Mouse (Mus musculus) megakaryocyte, embryonic 14.5 days (primary cell): ENCODE measurements at regions not wholly inside any gene's neighbourhood (a gene's known extent, or its start where the extent isn't known, plus 50 kb on each side); places are given as distances from the start of the nearest gene placed in this dataset.

Experiments
- H3K27me3 ChIP-seq: replicated peaks from 2 replicates; pipeline ENCODE3; 2012; ENCODE audit warnings: inconsistent platforms
- H3K36me3 ChIP-seq: replicated peaks from 2 replicates; pipeline ENCODE3; 2012; ENCODE audit warnings: low read length, inconsistent platforms, mixed read lengths
- H3K4me1 ChIP-seq: 2 replicates; pipeline ENCODE4 v1.6.1; 2012; ENCODE audit warnings: inconsistent platforms
- H3K4me3 ChIP-seq: replicated peaks from 2 replicates; pipeline ENCODE3; 2012; ENCODE audit warnings: moderate library complexity, mild to moderate bottlenecking, inconsistent platforms
- H3K9me3 ChIP-seq: 2 replicates; pipeline ENCODE4 v1.6.1; 2012; ENCODE audit warnings: inconsistent platforms
- FLI1 ChIP-seq: IDR thresholded peaks from 2 replicates; pipeline ENCODE4 v1.6.1; 2012; ENCODE audit warnings: low read length, inconsistent platforms, mixed read lengths
- GATA1 ChIP-seq: IDR thresholded peaks from 3 replicates; pipeline ENCODE4 v1.6.1; 2012; ENCODE audit warnings: mixed read lengths, low read length, inconsistent platforms, borderline replicate concordance

GRCm38 (mm10) chr15:62336454-62337284, 1413.9 kb upstream of the A1bg start:
- no peak overlapping the region for H3K4me3 ChIP-seq
- TF ChIP-seq FLI1, result no peak
- TF ChIP-seq GATA1, result no peak
- H3K9me3 ChIP-seq, result no peaks in the 10 kb centered on the region
- H3K4me1 ChIP-seq, result peaks cover 8% of the 10 kb centered on the region; the same call in 1 of the 2 replicates
- no peaks in the 10 kb centered on the region for H3K27me3 ChIP-seq
- no peaks in the 10 kb centered on the region for H3K36me3 ChIP-seq

DNA sequence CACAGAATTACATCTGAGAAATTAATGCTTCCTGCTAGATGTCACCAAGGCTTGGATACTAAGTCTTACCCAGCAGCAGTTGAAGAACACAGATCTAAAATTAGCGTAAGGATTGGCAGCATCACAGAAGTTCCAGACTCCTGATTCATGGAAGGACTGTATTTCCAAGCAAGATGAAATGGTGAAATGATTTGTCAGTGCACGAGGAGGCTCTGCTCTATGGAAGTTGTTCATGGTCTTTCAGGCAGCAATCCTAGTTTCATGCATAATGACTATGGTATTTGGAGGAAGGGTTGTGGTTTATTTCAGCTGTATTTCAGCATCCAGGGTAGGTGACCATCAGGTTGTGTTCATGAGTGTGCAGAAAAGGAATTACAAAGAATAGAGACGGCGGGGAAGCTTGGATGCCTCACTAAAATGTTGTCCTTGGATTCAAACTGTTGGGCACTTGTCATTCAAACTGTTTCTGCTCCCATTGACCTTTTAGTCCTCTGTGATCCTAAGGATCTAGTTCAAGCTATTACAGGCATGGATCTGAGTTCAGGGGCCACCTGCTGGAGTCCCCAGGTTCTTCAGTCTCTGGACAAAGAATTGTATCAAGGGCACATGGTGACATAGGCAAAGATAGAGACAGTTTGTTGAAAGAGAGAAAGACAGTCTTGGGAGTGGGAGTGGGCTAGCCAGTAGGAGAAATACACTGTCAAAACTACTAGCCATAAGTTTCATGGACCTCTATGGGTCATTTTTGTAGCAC, 1411.6 kb upstream of the A1bg start:
- Histone ChIP-seq H3K9me3 (no peaks in the 10 kb centered on the region), H3K4me3 (no peak overlapping the region), H3K36me3 (no peaks in the 10 kb centered on the region), H3K27me3 (no peaks in the 10 kb centered on the region), H3K4me1 (peaks cover 27% of the 10 kb centered on the region)
- TF ChIP-seq GATA1 (no peak), FLI1 (no peak)

- no peaks in the 10 kb centered on the region for H3K9me3 ChIP-seq
- no peaks in the 10 kb centered on the region for H3K36me3 ChIP-seq
- H3K4me3 ChIP-seq, result no peak overlapping the region
- peaks cover 47% of the 10 kb centered on the region for H3K4me1 ChIP-seq
- H3K27me3 ChIP-seq, result no peaks in the 10 kb centered on the region
- TF ChIP-seq GATA1 (no peak), FLI1 (no peak)
Measured at GRCm38 (mm10) chr15:62332129-62332528, 1409.3 kb upstream of the A1bg start.

- Histone ChIP-seq H3K9me3 (no peaks in the 10 kb centered on the region), H3K27me3 (peaks cover 1% of the 10 kb centered on the region), H3K4me3 (no peak overlapping the region), H3K4me1 (peaks cover 48% of the 10 kb centered on the region), H3K36me3 (no peaks in the 10 kb centered on the region)
- TF ChIP-seq FLI1 (no peak), GATA1 (no peak)
Measured at GRCm38 (mm10) chr15:62331138-62331800, 1408.5 kb upstream of the A1bg start.

DNA sequence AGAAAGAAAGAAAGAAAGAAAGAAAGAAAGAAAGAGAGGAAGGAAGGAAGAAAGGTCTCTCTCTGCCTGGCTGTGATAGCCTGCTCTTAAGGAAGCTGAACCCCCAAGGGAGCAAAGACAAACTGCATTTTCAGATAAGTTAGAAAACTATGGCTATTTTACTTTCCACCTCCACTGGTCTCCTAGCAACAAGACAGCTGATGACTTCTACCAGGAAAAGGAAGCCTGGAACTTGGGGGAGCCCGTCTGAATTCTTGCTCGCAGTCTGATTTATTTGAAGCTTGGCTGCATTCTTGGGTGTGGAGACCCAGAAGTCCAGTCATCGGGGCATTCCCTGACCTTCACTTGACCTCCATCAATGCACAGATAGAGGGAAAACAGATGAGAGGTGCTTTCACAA, 1406.1 kb upstream of the A1bg start:
- Histone ChIP-seq H3K9me3 (no peaks in the 10 kb centered on the region), H3K27me3 (peaks cover 3% of the 10 kb centered on the region), H3K4me3 (peak overlapping the region; percentile 53), H3K4me1 (peaks cover 51% of the 10 kb centered on the region), H3K36me3 (no peaks in the 10 kb centered on the region)
- TF ChIP-seq FLI1 (no peak), GATA1 (no peak)

DNA sequence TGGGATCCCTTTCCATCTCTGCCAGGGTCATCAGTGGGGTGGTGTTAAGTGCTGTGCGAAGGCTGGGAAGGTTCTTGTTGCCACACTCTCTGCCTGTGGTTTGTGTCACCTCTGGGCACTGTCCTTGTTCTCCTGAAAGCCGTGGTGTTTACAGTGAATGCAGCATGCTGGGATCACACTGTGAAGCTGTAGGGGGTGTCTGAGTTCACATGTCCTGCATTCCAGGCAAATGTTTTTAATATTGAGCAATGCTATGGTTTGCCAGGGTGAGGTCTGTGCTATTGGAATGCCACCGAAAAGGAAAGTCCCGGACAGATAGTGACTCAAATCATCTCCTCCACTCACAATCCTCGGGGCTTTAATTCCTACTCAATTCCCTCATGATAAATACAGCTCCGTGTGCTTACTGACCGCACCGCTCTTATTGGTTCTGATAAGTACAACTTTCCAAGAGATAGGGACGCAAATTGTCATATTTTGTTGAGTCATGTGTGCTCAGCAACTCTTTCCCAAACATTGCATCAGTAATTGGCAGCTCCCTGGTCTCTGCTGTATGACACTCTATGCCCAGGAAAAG, 1405.6 kb upstream of the A1bg start:
- H3K4me1 ChIP-seq, result peaks cover 50% of the 10 kb centered on the region
- no peaks in the 10 kb centered on the region for H3K9me3 ChIP-seq
- TF ChIP-seq GATA1 (no peak), FLI1 (no peak)
- H3K27me3 ChIP-seq, result peaks cover 3% of the 10 kb centered on the region
- peak overlapping the region; percentile 79 for H3K4me3 ChIP-seq
- H3K36me3 ChIP-seq, result no peaks in the 10 kb centered on the region

DNA sequence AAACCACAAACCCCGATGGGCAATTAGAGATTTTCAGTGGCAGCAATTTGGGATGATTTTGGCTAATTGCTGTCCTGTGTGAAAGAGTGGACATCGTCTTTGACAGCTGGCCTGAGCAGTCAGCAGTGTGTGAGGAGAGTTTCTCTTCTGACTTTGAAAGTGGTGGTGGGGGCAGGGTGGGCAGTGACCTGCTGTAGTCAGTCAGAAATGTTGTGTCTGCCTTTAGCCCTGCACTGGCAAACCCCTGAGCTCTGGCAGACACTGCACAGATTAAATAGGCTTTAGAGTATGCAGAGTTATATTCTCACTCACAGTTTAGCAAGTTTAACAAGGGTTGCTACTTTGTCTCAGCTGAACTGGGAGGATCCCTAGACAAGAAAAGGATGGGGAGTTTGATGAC, 1404.7 kb upstream of the A1bg start:
- TF ChIP-seq FLI1 (no peak), GATA1 (no peak)
- Histone ChIP-seq H3K9me3 (no peaks in the 10 kb centered on the region), H3K4me1 (peaks cover 52% of the 10 kb centered on the region), H3K36me3 (no peaks in the 10 kb centered on the region), H3K27me3 (peaks cover 5% of the 10 kb centered on the region), H3K4me3 (no peak overlapping the region)

DNA sequence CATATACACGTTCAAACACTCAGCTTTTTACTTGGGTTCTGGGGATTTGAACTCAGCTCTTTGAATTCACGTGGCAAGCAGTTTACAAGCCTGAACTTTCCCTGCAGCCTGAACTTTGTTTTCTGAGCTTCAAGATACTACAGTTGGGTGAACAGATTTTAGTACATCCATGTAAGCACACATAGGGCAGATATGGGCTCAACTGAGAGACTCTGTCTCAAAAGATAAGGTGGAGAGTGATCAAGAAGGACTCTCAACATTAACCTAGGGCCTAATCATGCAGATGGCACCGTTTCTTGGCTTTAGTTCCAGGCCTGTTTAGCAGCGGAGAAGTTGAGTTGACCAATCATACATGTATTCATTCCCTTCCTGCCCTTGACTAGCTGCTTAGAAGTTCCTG, 1403.7 kb upstream of the A1bg start:
- H3K27me3 ChIP-seq, result peaks cover 11% of the 10 kb centered on the region

DNA sequence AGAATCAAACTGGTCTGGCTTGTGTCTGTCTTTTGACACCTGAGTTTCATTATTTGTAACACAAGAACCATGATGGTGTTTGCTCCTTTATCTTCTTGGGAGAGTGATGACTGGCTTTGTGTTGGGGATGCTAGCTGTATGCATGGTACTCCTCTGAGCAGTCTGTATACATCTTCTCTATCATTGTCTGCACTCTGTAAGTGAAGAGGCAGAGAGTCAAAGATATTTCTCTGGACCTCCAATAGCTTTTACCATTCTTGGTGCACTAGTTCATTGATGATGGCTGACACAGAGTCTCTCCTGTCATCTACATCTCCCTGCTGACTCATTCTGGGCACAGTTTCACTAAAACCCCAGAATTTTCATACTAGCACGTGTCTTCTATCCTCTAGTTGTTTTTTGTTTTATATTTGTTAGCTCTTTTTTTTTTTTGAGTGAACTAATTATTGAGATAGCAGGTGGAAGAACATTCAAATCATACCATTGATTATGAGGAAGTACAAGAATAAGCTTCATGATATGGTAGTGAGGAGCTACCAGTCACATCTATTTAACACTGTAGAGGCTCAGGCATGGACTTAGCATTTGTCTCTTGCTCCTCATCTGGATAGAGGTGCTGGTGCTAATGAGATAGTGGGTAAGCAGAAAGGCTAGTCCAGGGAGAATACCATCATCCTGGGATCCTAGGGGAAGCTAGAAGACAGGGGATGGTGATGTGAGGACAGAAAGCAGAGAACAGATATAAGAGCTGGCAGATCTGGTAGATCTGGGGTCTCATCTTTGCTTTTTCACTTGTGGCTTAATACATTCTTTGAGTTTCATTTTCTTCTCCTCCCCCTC, 1402.9 kb upstream of the A1bg start:
- peaks cover 62% of the 10 kb centered on the region for H3K4me1 ChIP-seq
- no peaks in the 10 kb centered on the region for H3K36me3 ChIP-seq
- H3K9me3 ChIP-seq, result no peaks in the 10 kb centered on the region
- no peak overlapping the region for H3K4me3 ChIP-seq
- H3K27me3 ChIP-seq, result peaks cover 11% of the 10 kb centered on the region
- TF ChIP-seq FLI1 (no peak), GATA1 (no peak)

More for the DNA sequence above, 1403.7 kb upstream of the A1bg start:
- Histone ChIP-seq H3K9me3 (no peaks in the 10 kb centered on the region), H3K4me3 (no peak overlapping the region), H3K36me3 (no peaks in the 10 kb centered on the region), H3K4me1 (peaks cover 60% of the 10 kb centered on the region)
- TF ChIP-seq GATA1 (no peak), FLI1 (no peak)
